Mouse (Mus musculus): ENCODE measurements around the gene Creb5. TPM values are rescaled to one million over a fixed set of nuclear protein-coding genes. Genes with fewer than 3 reads are reported as not detected.

Creb5 gene
- polyA plus RNA-seq, 2 experiments from 2014 or later, result not detected

GRCm38 (mm10) chr6:53445862-53446460, 158.9 kb downstream of the Creb5 start:
- no peak for ATAC-seq

GRCm38 (mm10) chr6:53447479-53447878, 160.4 kb downstream of the Creb5 start:
- no peak for ATAC-seq

- ATAC-seq, result no peak
Observed at GRCm38 (mm10) chr6:53448317-53448870, 161.3 kb downstream of the Creb5 start.

GRCm38 (mm10) chr6:53449437-53450173, 162.5 kb downstream of the Creb5 start:
- no peak for ATAC-seq

GRCm38 (mm10) chr6:53450494-53450893, 163.4 kb downstream of the Creb5 start:
- no peak for ATAC-seq

- ATAC-seq, result no peak
Observed at GRCm38 (mm10) chr6:53452240-53452639, 165.2 kb downstream of the Creb5 start.

- ATAC-seq, result no peak
Observed at GRCm38 (mm10) chr6:53455442-53455841, 168.4 kb downstream of the Creb5 start.

- no peak for ATAC-seq
Observed at GRCm38 (mm10) chr6:53456111-53456510, 169.0 kb downstream of the Creb5 start.

GRCm38 (mm10) chr6:53459995-53460747, 173.1 kb downstream of the Creb5 start:
- no peak for ATAC-seq

- no peak for ATAC-seq
Observed at GRCm38 (mm10) chr6:53461056-53461455, 174.0 kb downstream of the Creb5 start.

- no peak for ATAC-seq
Observed at GRCm38 (mm10) chr6:53461775-53462770, 175.0 kb downstream of the Creb5 start.

GRCm38 (mm10) chr6:53462802-53463201, 175.7 kb downstream of the Creb5 start:
- no peak for ATAC-seq

- no peak for ATAC-seq
Observed at GRCm38 (mm10) chr6:53463261-53463813, 176.3 kb downstream of the Creb5 start.

GRCm38 (mm10) chr6:53469204-53469603, 182.1 kb downstream of the Creb5 start:
- no peak for ATAC-seq

- no peak for ATAC-seq
Observed at GRCm38 (mm10) chr6:53469703-53470102, 182.6 kb downstream of the Creb5 start.

- ATAC-seq, result no peak
Observed at GRCm38 (mm10) chr6:53470559-53470958, 183.5 kb downstream of the Creb5 start.

GRCm38 (mm10) chr6:53470999-53471591, 184.0 kb downstream of the Creb5 start:
- no peak for ATAC-seq

- ATAC-seq, result no peak
Observed at GRCm38 (mm10) chr6:53472751-53473150, 185.7 kb downstream of the Creb5 start.

- ATAC-seq, result no peak
Observed at GRCm38 (mm10) chr6:53477501-53477900, 190.4 kb downstream of the Creb5 start.

GRCm38 (mm10) chr6:53490917-53491316, 203.8 kb downstream of the Creb5 start:
- no peak for ATAC-seq

- ATAC-seq, result no peak
Observed at GRCm38 (mm10) chr6:53491331-53491730, 204.3 kb downstream of the Creb5 start.
